31 mouse cellular contexts compared by ENCODE assay signal in the genomic region with DNA sequence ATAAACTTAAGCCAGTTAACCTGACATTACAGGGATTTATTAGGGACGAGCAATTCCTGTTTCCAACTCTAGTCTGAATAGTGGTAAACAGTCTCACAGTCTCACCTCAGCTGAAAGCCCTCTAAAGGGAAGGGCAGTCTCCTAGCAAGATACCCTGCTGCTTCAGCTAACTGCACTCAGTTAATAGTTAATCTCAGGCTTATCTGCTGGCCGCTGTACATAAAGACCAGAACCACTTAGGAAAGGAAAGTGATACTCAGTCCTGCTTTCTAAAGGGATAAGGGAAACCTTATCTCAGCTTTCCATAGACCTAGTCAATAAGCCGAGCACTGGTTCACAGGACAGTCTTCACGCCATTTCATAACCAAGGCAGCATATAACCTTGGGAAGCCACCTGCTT. TPM values are rescaled to one million over a fixed set of nuclear protein-coding genes. Genes with fewer than 3 reads are reported as not detected.
A peak's percentile ranks its signal among the peaks of the same experiment; 100 is the strongest.
DNase-seq lines count a peak whose midpoint lies in the region; ATAC-seq and TF ChIP-seq lines count a peak whose summit lies in the region.
"Had no signal": no experiment of that assay in that cellular context is flagged by ENCODE, and none has a peak within 500 bp of the region (broad histone marks: within the 10 kb centered on the region; RNA-seq: fewer than 3 reads in every experiment).

No protein-coding gene starts in this region.

- H3K9ac ChIP-seq in lung, embryonic 14.5 days, result no peak overlapping the region
- no peak overlapping the region for H3K9ac ChIP-seq in liver, postnatal 0 days (replicated peaks)
- H3K9ac ChIP-seq: forebrain, embryonic 15.5 days; hindbrain, embryonic 12.5 days; midbrain, embryonic 15.5 days; neural tube, embryonic 12.5 days had no signal

- H3K27ac ChIP-seq in heart, embryonic 10.5 days, result 0 out of 2 replicates have a peak overlapping the region, but pooled peaks have one; percentile 6
- H3K27ac ChIP-seq in lung, embryonic 14.5 days (ENCODE audit: low read depth), result 0 out of 2 replicates have a peak overlapping the region, but pooled peaks have one; percentile 20
- no peak overlapping the region for H3K27ac ChIP-seq in liver, postnatal 0 days (ENCODE audit: low read depth)
- H3K27ac ChIP-seq: embryonic facial prominence, embryonic 10.5 days; forebrain, embryonic 15.5 days; hindbrain, embryonic 12.5 days; limb, embryonic 10.5 days; midbrain, embryonic 15.5 days; neural tube, embryonic 12.5 days had no signal

- peaks cover 95% of the 10 kb centered on the region for H3K36me3 ChIP-seq in heart, embryonic 10.5 days
- H3K36me3 ChIP-seq in lung, embryonic 14.5 days (ENCODE audit: insufficient read depth), result no peaks in the 10 kb centered on the region
- H3K36me3 ChIP-seq in liver, postnatal 0 days (replicated peaks; ENCODE audit: insufficient read depth, low read length), result no peaks in the 10 kb centered on the region
- H3K36me3 ChIP-seq: embryonic facial prominence, embryonic 10.5 days; forebrain, embryonic 15.5 days; hindbrain, embryonic 12.5 days; limb, embryonic 10.5 days; midbrain, embryonic 15.5 days; neural tube, embryonic 12.5 days had no signal

- H3K4me1 ChIP-seq in heart, embryonic 10.5 days, result peaks cover 10% of the 10 kb centered on the region; the same call in 1 of the 2 replicates
- H3K4me1 ChIP-seq in lung, embryonic 14.5 days (ENCODE audit: insufficient read depth), result no peaks in the 10 kb centered on the region
- H3K4me1 ChIP-seq in liver, postnatal 0 days (ENCODE audit: insufficient read depth), result no peaks in the 10 kb centered on the region
- H3K4me1 ChIP-seq: forebrain, embryonic 15.5 days; hindbrain, embryonic 12.5 days; midbrain, embryonic 15.5 days; neural tube, embryonic 12.5 days had no signal

- ATAC-seq in lung, embryonic 14.5 days (ENCODE audit: insufficient read depth), result no peak
- ATAC-seq in liver, postnatal 0 days, result no peak
- no peak for ATAC-seq in inflammation-experienced regulatory T-cells, adult 6 months
- ATAC-seq: forebrain, embryonic 15.5 days; midbrain, embryonic 15.5 days had no signal

- TF ChIP-seq EP300 in liver, postnatal 0 days (IDR thresholded peaks at IDR 0.05; ENCODE audit: low read depth), result no peak

- intact Hi-C loops in heart, postnatal 36 days (cut with DNase I), result no loop called here

- no peaks in the 10 kb centered on the region for H3K9me3 ChIP-seq in heart, embryonic 10.5 days
- no peaks in the 10 kb centered on the region for H3K9me3 ChIP-seq in lung, embryonic 14.5 days (ENCODE audit: low read depth, low read length)
- no peaks in the 10 kb centered on the region for H3K9me3 ChIP-seq in liver, postnatal 0 days (ENCODE audit: low read length)
- H3K9me3 ChIP-seq: embryonic facial prominence, embryonic 10.5 days; forebrain, embryonic 15.5 days; hindbrain, embryonic 12.5 days; limb, embryonic 10.5 days; midbrain, embryonic 15.5 days; neural tube, embryonic 12.5 days had no signal

- no peak for DNase-seq in heart, embryonic 10.5 days (ENCODE audit: low spot score)
- no peak for DNase-seq in heart, postnatal 36 days
- no peak for DNase-seq in lung, embryonic 14.5 days
- DNase-seq in lung, postnatal 14 days, result no peak
- DNase-seq in liver, postnatal 0 days, result no peak
- peak; percentile 59 for DNase-seq in yolk sac, embryonic 10.5 days (ENCODE audit: low spot score)
- DNase-seq in testis, postnatal 10 days (ENCODE audit: low spot score), result no peak
- DNase-seq: adrenal gland, postnatal 25 days; cerebellum, adult 11 months; cerebellum, adult 9-11 months; gastrocnemius, postnatal 10 days; kidney, adult 9 months; kidney, postnatal 14 days; lung, adult 18-20 months; lung, postnatal 4 days; retina, postnatal 1 day; thymus, postnatal 14 days had no signal

- no peak overlapping the region for H3K4me2 ChIP-seq in lung, embryonic 14.5 days
- H3K4me2 ChIP-seq in liver, postnatal 0 days (ENCODE audit: low read depth, low read length), result peak overlapping the region; percentile 39
- H3K4me2 ChIP-seq: forebrain, embryonic 15.5 days; hindbrain, embryonic 12.5 days; midbrain, embryonic 15.5 days; neural tube, embryonic 12.5 days had no signal

- H3K27me3 ChIP-seq in heart, embryonic 10.5 days (ENCODE audit: insufficient read depth, poor library complexity, severe bottlenecking), result no peaks in the 10 kb centered on the region
- H3K27me3 ChIP-seq in lung, embryonic 14.5 days (ENCODE audit: insufficient read depth, low read length), result no peaks in the 10 kb centered on the region
- no peaks in the 10 kb centered on the region for H3K27me3 ChIP-seq in liver, postnatal 0 days (ENCODE audit: insufficient read depth, low read length)
- H3K27me3 ChIP-seq: forebrain, embryonic 15.5 days; hindbrain, embryonic 12.5 days; midbrain, embryonic 15.5 days; neural tube, embryonic 12.5 days had no signal

- H3K4me3 ChIP-seq in heart, embryonic 10.5 days, result no peak overlapping the region
- H3K4me3 ChIP-seq in lung, embryonic 14.5 days (ENCODE audit: low read depth, low read length), result no peak overlapping the region
- H3K4me3 ChIP-seq in liver, postnatal 0 days (ENCODE audit: low read depth, low read length), result peak overlapping the region; percentile 7; the same call in 1 of the 2 replicates
- H3K4me3 ChIP-seq: embryonic facial prominence, embryonic 10.5 days; forebrain, embryonic 15.5 days; hindbrain, embryonic 12.5 days; limb, embryonic 10.5 days; midbrain, embryonic 15.5 days; neural tube, embryonic 12.5 days had no signal

- WGBS in heart, embryonic 10.5 days, result 40% methylated on average over 4 of the region's 4 CpGs
- WGBS in lung, embryonic 14.5 days, result 45% methylated on average over 4 of the region's 4 CpGs
- WGBS in liver, postnatal 0 days (ENCODE audit: insufficient replicate concordance), result 39% methylated on average over 4 of the region's 4 CpGs

- no peak for TF ChIP-seq CTCF in lung, embryonic 14.5 days (IDR thresholded peaks at IDR 0.05; ENCODE audit: low read depth)
- no peak for TF ChIP-seq CTCF in liver, postnatal 0 days (IDR thresholded peaks at IDR 0.05; ENCODE audit: low read depth)

RNA-seq across cellular contexts. Expression of a gene that starts 13.3 kb away (rescaled TPM):
- polyA plus RNA-seq in heart, embryonic 10.5 days (2016; fragmentation: Nextera tagmentation; extraction: Ambion mirVana), result not detected in 2 replicates
- not detected for total RNA-seq in heart, postnatal 36 days (2021)
- not detected in 2 replicates for polyA plus RNA-seq in lung, embryonic 14.5 days (2014; fragmentation: Nextera tagmentation; extraction: Ambion mirVana)
- polyA plus RNA-seq in liver, postnatal 0 days (2015; fragmentation: Nextera tagmentation; extraction: Ambion mirVana), result not detected in 2 replicates
- polyA plus RNA-seq in inflammation-experienced regulatory T-cells, adult 6 months (2017; shearing (Covaris generic)), result not detected
- total RNA-seq: adrenal gland, postnatal 25 days; common myeloid progenitor, adult 5-6 weeks; gastrocnemius, postnatal 10 days; granulocyte monocyte progenitor cell, adult 5-6 weeks; layer of hippocampus, adult 18-20 months; layer of hippocampus, postnatal 14 days; left cerebral cortex, adult 8-10 months had no signal
- polyA plus RNA-seq: embryonic facial prominence, embryonic 10.5 days; forebrain, embryonic 15.5 days; heart, embryonic 14.5 days; hindbrain, embryonic 12.5 days; limb, embryonic 10.5 days; midbrain, embryonic 15.5 days; neural tube, embryonic 12.5 days; testis, adult 2 months had no signal

RNA-seq across cellular contexts. Expression of a gene that starts 32.7 kb away (rescaled TPM):
- polyA plus RNA-seq in heart, embryonic 10.5 days (2016; fragmentation: Nextera tagmentation; extraction: Ambion mirVana), result 48.0 and 48.9 TPM in 2 replicates
- 10 to 100 TPM; 60.5 to 71.4 TPM for total RNA-seq in heart, postnatal 36 days (2021)
- polyA plus RNA-seq in lung, embryonic 14.5 days (2014; fragmentation: Nextera tagmentation; extraction: Ambion mirVana), result 51.1 and 52.7 TPM in 2 replicates
- 4.7 and 5.0 TPM in 2 replicates for polyA plus RNA-seq in liver, postnatal 0 days (2015; fragmentation: Nextera tagmentation; extraction: Ambion mirVana)
- under 1 TPM; 0.36 to 0.40 (median 0.40) TPM for polyA plus RNA-seq in inflammation-experienced regulatory T-cells, adult 6 months (2017; shearing (Covaris generic))

RNA-seq across cellular contexts. Expression of a gene that starts 52.6 kb away (rescaled TPM):
- 136 and 219 TPM in 2 replicates for polyA plus RNA-seq in heart, embryonic 10.5 days (2016; fragmentation: Nextera tagmentation; extraction: Ambion mirVana)
- total RNA-seq in heart, postnatal 36 days (2021), result 100 to 1,000 TPM; 988 to 990 TPM
- 0.79 and 4.2 TPM in 2 replicates for polyA plus RNA-seq in lung, embryonic 14.5 days (2014; fragmentation: Nextera tagmentation; extraction: Ambion mirVana)
- polyA plus RNA-seq in liver, postnatal 0 days (2015; fragmentation: Nextera tagmentation; extraction: Ambion mirVana), result 0.26 and 3.2 TPM in 2 replicates
- polyA plus RNA-seq in inflammation-experienced regulatory T-cells, adult 6 months (2017; shearing (Covaris generic)), result not detected
- total RNA-seq: common myeloid progenitor, adult 5-6 weeks; granulocyte monocyte progenitor cell, adult 5-6 weeks had no signal
- polyA plus RNA-seq: embryonic facial prominence, embryonic 10.5 days had no signal

Comparison
In these comparisons a context has a peak if more than half of its experiments do, and no peak if none do; other contexts are left out.
1. RNA of a gene that starts 52.6 kb away (polyA plus RNA-seq): 136 to 219 TPM in heart, embryonic 10.5 days; 0.79 to 4.2 TPM in lung, embryonic 14.5 days, 0.26 to 3.2 TPM in liver, postnatal 0 days and not detected in inflammation-experienced regulatory T-cells, adult 6 months; every median in the first group is over 10 times any median in the second.